Mouse (Mus musculus) heart, adult 2 months (tissue): ENCODE data around the gene Vps51.

Experiments
- EP300 ChIP-seq: fragments of 200-500 bp; IDR thresholded peaks from 2 replicates; pipeline ENCODE4 v1.6.1; 2011; ENCODE audit warnings: low read depth, low read length, control low read depth; ENCODE audit not compliant: insufficient read depth
- POLR2A ChIP-seq: fragments of 200-500 bp; IDR thresholded peaks from 2 replicates; pipeline ENCODE4 v1.6.1; 2011; ENCODE audit warnings: mild to moderate bottlenecking, low read depth, low read length, control low read depth; ENCODE audit not compliant: insufficient read depth

- no peak for TF ChIP-seq POLR2A
- no peak for TF ChIP-seq EP300
These were observed 29.2 kb downstream of the Vps51 start for GRCm38 (mm10) chr19:6047899-6048166.
